Mouse (Mus musculus): ENCODE measurements around the gene Tmem147. TPM values are rescaled to one million over a fixed set of nuclear protein-coding genes. Genes with fewer than 3 reads are reported as not detected.
"Not testable (repeated sequence)": the region's sequence is repeated elsewhere in the genome, so short reads cannot be mapped to it uniquely, and the experiment has no call there.

Gene Tmem147
- 209 TPM in 2 replicates for total RNA-seq (2021)
- long read RNA-seq, transcript Tmem147-201 (7 exons, 870 nt): major isoform, 107 of 116 reads
- long read RNA-seq, partial matches to known transcripts: 5 of 116 reads
- long read RNA-seq, other reads (novel, unspliced or antisense): 2 of 116 reads

- DNase-seq: peak; percentile 96
Observed at GRCm38 (mm10) chr7:30729396-30730063, at the start of gene Tmem147. Tmem147 (minus strand) TSS chr7:30729540.

GRCm38 (mm10) chr7:30777911-30778310, 48.6 kb upstream of the Tmem147 start:
- no peak for DNase-seq

- DNase-seq: no peak
Observed at GRCm38 (mm10) chr7:30777081-30777579, 47.8 kb upstream of the Tmem147 start.

GRCm38 (mm10) chr7:30776104-30776503, 46.8 kb upstream of the Tmem147 start:
- DNase-seq: no peak

GRCm38 (mm10) chr7:30769236-30769635, 39.9 kb upstream of the Tmem147 start:
- no peak for DNase-seq

GRCm38 (mm10) chr7:30766408-30766807, 37.1 kb upstream of the Tmem147 start:
- DNase-seq: no peak

- no peak for DNase-seq
Observed at GRCm38 (mm10) chr7:30765173-30765572, 35.8 kb upstream of the Tmem147 start.

GRCm38 (mm10) chr7:30763456-30763855, 34.1 kb upstream of the Tmem147 start, which contains the start of gene Dmkn:
Dmkn (plus strand) TSS chr7:30763756.
- no peak for DNase-seq

GRCm38 (mm10) chr7:30761769-30762352, 32.5 kb upstream of the Tmem147 start:
- no peak for DNase-seq

GRCm38 (mm10) chr7:30758853-30759252, 29.5 kb upstream of the Tmem147 start:
- peak; percentile 70 for DNase-seq

- DNase-seq: no peak
Observed at GRCm38 (mm10) chr7:30757001-30757400, 27.7 kb upstream of the Tmem147 start.

- peak; percentile 63 for DNase-seq
Observed at GRCm38 (mm10) chr7:30751086-30751669, 21.8 kb upstream of the Tmem147 start, which contains the start of gene Sbsn. Sbsn (plus strand) TSS chr7:30751471.

GRCm38 (mm10) chr7:30749824-30750606, 20.7 kb upstream of the Tmem147 start:
- DNase-seq: no peak

GRCm38 (mm10) chr7:30747525-30748204, 18.3 kb upstream of the Tmem147 start:
- no peak for DNase-seq

- peak; percentile 64 for DNase-seq
Observed at GRCm38 (mm10) chr7:30744022-30744598, 14.8 kb upstream of the Tmem147 start.

- not testable (repeated sequence) for DNase-seq
Observed at GRCm38 (mm10) chr7:30743617-30744016, 14.3 kb upstream of the Tmem147 start, which contains the start of gene Gapdhs. Gapdhs (minus strand) TSS chr7:30743681.

GRCm38 (mm10) chr7:30742570-30742969, 13.2 kb upstream of the Tmem147 start:
- DNase-seq: not testable (repeated sequence)

- DNase-seq: no peak
Observed at GRCm38 (mm10) chr7:30736211-30736610, 6.9 kb upstream of the Tmem147 start.

- DNase-seq: not testable (repeated sequence)
Observed at GRCm38 (mm10) chr7:30730064-30730722, 853 bp upstream of the Tmem147 start.

GRCm38 (mm10) chr7:30728739-30729395, 473 bp downstream of the Tmem147 start:
- DNase-seq: no peak

Measured in adrenal gland, postnatal 25 days (tissue).